Mouse (Mus musculus): ENCODE results near the gene Fam13a.

DNA sequence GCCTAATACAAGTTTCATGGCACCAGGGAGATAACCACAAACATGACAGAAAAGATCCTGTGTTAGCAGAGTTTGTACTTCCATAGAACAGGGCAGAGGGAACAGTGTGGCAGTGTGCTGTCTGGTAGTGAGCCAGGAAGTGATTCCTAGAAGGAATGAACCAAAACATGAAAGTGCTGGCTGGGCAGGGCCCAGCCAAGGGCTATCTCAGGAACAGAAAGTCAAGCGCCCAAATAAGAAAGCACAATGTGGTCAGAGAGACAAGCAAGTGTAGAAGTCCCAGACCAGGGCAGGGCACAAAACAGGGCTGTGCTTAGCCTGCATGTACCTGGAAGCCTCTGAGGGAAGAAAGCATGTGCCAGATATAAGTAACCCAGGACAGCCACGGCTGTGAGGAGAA is 35.6 kb downstream of the Fam13a start:
- TF ChIP-seq POLR2A (IDR thresholded peaks at IDR 0.05; ENCODE audit: control insufficient read depth, extremely low read depth, insufficient read depth, low read length, poor library complexity): no peak
- no peak for TF ChIP-seq CTCF (IDR thresholded peaks at IDR 0.05; ENCODE audit: borderline replicate concordance, control insufficient read depth, extremely low read depth, insufficient read depth, low read length, poor library complexity)
